Mouse (Mus musculus) limb, embryonic 13.5 days (tissue): Measurements from ENCODE around the gene Svbp. TPM values are rescaled to one million over a fixed set of nuclear protein-coding genes. Genes with fewer than 3 reads are reported as not detected.

Experiments used
- ATAC-seq: fragments of 200-750 bp; cut with Nextera tagmentation; 2 replicates; pipeline ENCODE4 v1.8.0; 2017; ENCODE audit warnings: low read depth, moderate number of reproducible peaks, moderate TSS enrichment; ENCODE audit not compliant: low FRiP score
- H3K27ac ChIP-seq: fragments of 300-500 bp; sonication (generic); 2 replicates; pipeline ENCODE4 v1.5.1; 2015; ENCODE audit warnings: inconsistent platforms, mild to moderate bottlenecking, moderate library complexity
- H3K27me3 ChIP-seq: fragments of 300-500 bp; sonication (generic); 2 replicates; pipeline ENCODE4 v1.6.1; 2015; ENCODE audit warnings: mild to moderate bottlenecking, inconsistent platforms
- H3K36me3 ChIP-seq: fragments of 300-500 bp; sonication (generic); 2 replicates; pipeline ENCODE4 v1.6.1; 2015; ENCODE audit warnings: inconsistent platforms, mild to moderate bottlenecking, moderate library complexity
- H3K4me1 ChIP-seq: fragments of 300-500 bp; sonication (generic); 2 replicates; pipeline ENCODE4 v1.6.1; 2015; ENCODE audit warnings: inconsistent platforms
- H3K4me2 ChIP-seq: fragments of 300-500 bp; sonication (generic); replicated peaks from 2 replicates; pipeline ENCODE4 v1.6.1; 2015; ENCODE audit warnings: inconsistent platforms, mild to moderate bottlenecking, moderate library complexity
- H3K4me3 ChIP-seq: fragments of 300-500 bp; sonication (generic); 2 replicates; pipeline ENCODE4 v1.5.1; 2015; ENCODE audit warnings: moderate library complexity, mild to moderate bottlenecking, inconsistent platforms
- H3K9ac ChIP-seq: fragments of 300-500 bp; sonication (generic); 2 replicates; pipeline ENCODE4 v1.6.1; 2015; ENCODE audit warnings: mild to moderate bottlenecking, inconsistent platforms
- H3K9me3 ChIP-seq: fragments of 300-500 bp; sonication (generic); 2 replicates; pipeline ENCODE4 v1.6.1; 2016; ENCODE audit warnings: inconsistent platforms
- WGBS: fragments of 180-500 bp; shearing (Covaris S2); methylation state at CpG from one replicate; pipeline ENCODE4 v1.1.7; 2015; 5-methylcytosine and 5-hydroxymethylcytosine counted together
- polyA plus RNA-seq: library from polyadenylated mRNA; unstranded; fragments of >200 nt; fragmentation: Nextera tagmentation; extraction: Ambion mirVana; gene quantifications from 2 replicates; pipeline ENCODE4 v1.2.1, GENCODE M21; 2015

Gene Svbp
- 223 and 237 TPM in 2 replicates for polyA plus RNA-seq

- WGBS: under 1% methylated on average over 41 of the region's 47 CpGs
- Histone ChIP-seq H3K36me3 (peaks cover 13% of the 10 kb centered on the region), H3K9ac (peak within 1 kb of the TSS; percentile 88), H3K4me3 (peak within 1 kb of the TSS; percentile 80), H3K4me2 (peak within 1 kb of the TSS; percentile 70), H3K4me1 (peaks cover 28% of the 10 kb centered on the region), H3K27ac (peak within 1 kb of the TSS; percentile 80), H3K9me3 (no peaks in the 10 kb centered on the region), H3K27me3 (no peaks in the 10 kb centered on the region)
- peak; percentile 92 for ATAC-seq
These were observed at the start of gene Svbp for GRCm38 (mm10) chr4:119194909-119195581. Svbp (plus strand) TSS chr4:119195306.

GRCm38 (mm10) chr4:119146816-119147215 is 48.3 kb upstream of the Svbp start:
- Histone ChIP-seq H3K27me3 (no peaks in the 10 kb centered on the region), H3K4me3 (no peak overlapping the region), H3K9me3 (peaks cover 4% of the 10 kb centered on the region; the same call in 1 of the 2 replicates), H3K4me2 (no peak overlapping the region), H3K9ac (no peak overlapping the region), H3K27ac (no peak overlapping the region), H3K36me3 (no peaks in the 10 kb centered on the region), H3K4me1 (no peaks in the 10 kb centered on the region)
- 89% methylated on average over 7 of the region's 7 CpGs for WGBS
- ATAC-seq: no peak

- Histone ChIP-seq H3K27ac (no peak overlapping the region), H3K4me2 (no peak overlapping the region), H3K9ac (no peak overlapping the region), H3K4me3 (no peak overlapping the region), H3K27me3 (no peaks in the 10 kb centered on the region), H3K36me3 (no peaks in the 10 kb centered on the region), H3K4me1 (no peaks in the 10 kb centered on the region), H3K9me3 (peaks cover 4% of the 10 kb centered on the region; the same call in 1 of the 2 replicates)
- no peak for ATAC-seq
- 75% methylated on average over 5 of the region's 5 CpGs for WGBS
These were observed 47.8 kb upstream of the Svbp start for GRCm38 (mm10) chr4:119147347-119147746.

- H3K4me2 ChIP-seq: no peak overlapping the region
- ATAC-seq: no peak
- 85% methylated on average over 11 of the region's 11 CpGs for WGBS
- no peaks in the 10 kb centered on the region for H3K36me3 ChIP-seq
- no peak overlapping the region for H3K9ac ChIP-seq
- H3K9me3 ChIP-seq: peaks cover 4% of the 10 kb centered on the region; the same call in 1 of the 2 replicates
- no peaks in the 10 kb centered on the region for H3K27me3 ChIP-seq
- H3K4me1 ChIP-seq: no peaks in the 10 kb centered on the region
- H3K27ac ChIP-seq: no peak overlapping the region
- H3K4me3 ChIP-seq: no peak overlapping the region
These were observed 46.4 kb upstream of the Svbp start for GRCm38 (mm10) chr4:119148741-119149140.

- Histone ChIP-seq H3K27me3 (no peaks in the 10 kb centered on the region), H3K4me1 (no peaks in the 10 kb centered on the region), H3K4me2 (no peak overlapping the region), H3K9ac (no peak overlapping the region), H3K27ac (no peak overlapping the region), H3K4me3 (no peak overlapping the region), H3K9me3 (no peaks in the 10 kb centered on the region), H3K36me3 (no peaks in the 10 kb centered on the region)
- ATAC-seq: no peak
- WGBS: 35% methylated on average over 2 of the region's 2 CpGs
These were observed 37.9 kb upstream of the Svbp start for GRCm38 (mm10) chr4:119157186-119157585.

GRCm38 (mm10) chr4:119157891-119158290 is 37.2 kb upstream of the Svbp start:
- Histone ChIP-seq H3K27me3 (no peaks in the 10 kb centered on the region), H3K4me1 (no peaks in the 10 kb centered on the region), H3K9me3 (no peaks in the 10 kb centered on the region), H3K36me3 (no peaks in the 10 kb centered on the region), H3K4me2 (no peak overlapping the region), H3K27ac (no peak overlapping the region), H3K4me3 (no peak overlapping the region), H3K9ac (no peak overlapping the region)
- no peak for ATAC-seq
- 63% methylated on average over 5 of the region's 5 CpGs for WGBS

- no peaks in the 10 kb centered on the region for H3K9me3 ChIP-seq
These were observed 33.7 kb upstream of the Svbp start for GRCm38 (mm10) chr4:119161358-119161757.

GRCm38 (mm10) chr4:119162990-119163389 is 32.1 kb upstream of the Svbp start:
- no peak for ATAC-seq
- H3K4me3 ChIP-seq: no peak overlapping the region
- H3K36me3 ChIP-seq: peaks cover 1% of the 10 kb centered on the region; the same call in 1 of the 2 replicates
- no peak overlapping the region for H3K9ac ChIP-seq
- no peak overlapping the region for H3K4me2 ChIP-seq
- H3K27ac ChIP-seq: no peak overlapping the region
- WGBS: 62% methylated on average over 4 of the region's 4 CpGs
- H3K27me3 ChIP-seq: no peaks in the 10 kb centered on the region
- H3K4me1 ChIP-seq: no peaks in the 10 kb centered on the region
- H3K9me3 ChIP-seq: no peaks in the 10 kb centered on the region

More at GRCm38 (mm10) chr4:119161358-119161757, 33.7 kb upstream of the Svbp start:
- no peak overlapping the region for H3K4me2 ChIP-seq
- H3K4me1 ChIP-seq: no peaks in the 10 kb centered on the region
- H3K36me3 ChIP-seq: no peaks in the 10 kb centered on the region
- H3K27me3 ChIP-seq: no peaks in the 10 kb centered on the region
- no peak overlapping the region for H3K4me3 ChIP-seq
- 76% methylated on average over 3 of the region's 3 CpGs for WGBS
- ATAC-seq: no peak
- H3K27ac ChIP-seq: no peak overlapping the region
- H3K9ac ChIP-seq: no peak overlapping the region

- ATAC-seq: no peak
- H3K27ac ChIP-seq: no peak overlapping the region
- H3K4me3 ChIP-seq: no peak overlapping the region
- no peaks in the 10 kb centered on the region for H3K9me3 ChIP-seq
- no peak overlapping the region for H3K9ac ChIP-seq
- H3K27me3 ChIP-seq: no peaks in the 10 kb centered on the region
- H3K4me1 ChIP-seq: no peaks in the 10 kb centered on the region
- no peak overlapping the region for H3K4me2 ChIP-seq
- 77% methylated on average over 7 of the region's 7 CpGs for WGBS
- H3K36me3 ChIP-seq: peaks cover 30% of the 10 kb centered on the region
These were observed 29.2 kb upstream of the Svbp start for GRCm38 (mm10) chr4:119165916-119166315.

- H3K4me3 ChIP-seq: no peak overlapping the region
- H3K4me2 ChIP-seq: no peak overlapping the region
- H3K4me1 ChIP-seq: peaks cover 6% of the 10 kb centered on the region; the same call in 1 of the 2 replicates
- peaks cover 34% of the 10 kb centered on the region for H3K36me3 ChIP-seq
- WGBS: 80% methylated on average over 4 of the region's 4 CpGs
- H3K9ac ChIP-seq: no peak overlapping the region
- H3K27ac ChIP-seq: no peak overlapping the region
- ATAC-seq: no peak
- no peaks in the 10 kb centered on the region for H3K9me3 ChIP-seq
- H3K27me3 ChIP-seq: no peaks in the 10 kb centered on the region
These were observed 28.0 kb upstream of the Svbp start for GRCm38 (mm10) chr4:119167068-119167467.

- H3K27me3 ChIP-seq: no peaks in the 10 kb centered on the region
- ATAC-seq: no peak
- peaks cover 34% of the 10 kb centered on the region for H3K36me3 ChIP-seq
- H3K27ac ChIP-seq: no peak overlapping the region
- H3K9me3 ChIP-seq: no peaks in the 10 kb centered on the region
- H3K4me2 ChIP-seq: no peak overlapping the region
- H3K4me1 ChIP-seq: peaks cover 9% of the 10 kb centered on the region
- H3K9ac ChIP-seq: no peak overlapping the region
- 9% methylated on average over 4 of the region's 4 CpGs for WGBS
- no peak overlapping the region for H3K4me3 ChIP-seq
These were observed 27.4 kb upstream of the Svbp start for GRCm38 (mm10) chr4:119167663-119168062.

- Histone ChIP-seq H3K4me3 (peak overlapping the region; percentile 77), H3K4me1 (peaks cover 19% of the 10 kb centered on the region), H3K27me3 (no peaks in the 10 kb centered on the region), H3K9me3 (no peaks in the 10 kb centered on the region), H3K9ac (peak overlapping the region; percentile 81), H3K4me2 (peak overlapping the region; percentile 83), H3K27ac (peak overlapping the region; percentile 22; the same call in 1 of the 2 replicates), H3K36me3 (peaks cover 32% of the 10 kb centered on the region)
- ATAC-seq: no peak
- WGBS: 40% methylated on average over 18 of the region's 18 CpGs
These were observed 22.0 kb upstream of the Svbp start for GRCm38 (mm10) chr4:119172919-119173650.
